Mouse (Mus musculus) liver, adult 2 months (tissue): Measurements from ENCODE around the gene Hdac11.

Experiments used
- CTCF ChIP-seq: fragments of 200-500 bp; IDR thresholded peaks from 2 replicates; pipeline ENCODE4 v1.5.1; 2011; ENCODE audit warnings: low read depth, low read length, control low read depth
- POLR2A ChIP-seq: fragments of 200-500 bp; IDR thresholded peaks from 2 replicates; pipeline ENCODE4 v1.6.1; 2011; ENCODE audit warnings: low read length, control low read depth; ENCODE audit not compliant: insufficient read depth; ENCODE audit errors: extremely low read depth

- no peak for TF ChIP-seq POLR2A
- TF ChIP-seq CTCF, result no peak
Observed at GRCm38 (mm10) chr6:91191465-91191864, 35.0 kb downstream of the Hdac11 start.
